Mouse (Mus musculus): ENCODE results near the gene Casc3. TPM values are rescaled to one million over a fixed set of nuclear protein-coding genes. Genes with fewer than 3 reads are reported as not detected.

Casc3 gene
- polyA plus RNA-seq, 1 experiment, result 3.3 TPM

DNA sequence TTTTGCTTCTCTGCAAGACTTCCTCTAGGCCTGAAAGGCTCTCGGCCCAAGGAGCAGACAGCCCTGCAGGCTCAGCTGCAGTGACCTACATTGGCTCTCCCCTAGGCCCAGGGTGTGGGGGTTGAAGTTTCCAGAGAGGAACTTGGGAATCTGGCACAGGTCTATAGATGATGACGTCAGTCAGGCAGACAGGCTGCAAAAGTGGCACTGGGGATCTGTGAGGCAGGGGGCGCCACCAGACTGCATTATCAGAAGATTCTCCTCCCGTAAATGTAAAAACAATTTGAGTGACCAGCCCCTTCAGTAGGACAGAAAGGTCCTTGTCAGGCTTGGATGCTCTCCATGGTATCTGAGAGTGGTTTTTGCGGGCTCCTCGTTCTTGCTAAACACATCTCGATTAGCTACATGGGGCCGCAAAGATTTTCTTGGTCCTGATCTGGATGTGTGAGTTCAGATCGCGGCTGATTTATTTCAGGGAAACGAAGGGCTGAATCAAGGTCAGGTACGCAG is 18.9 kb upstream of the Casc3 start:
- no peaks in the 10 kb centered on the region for H3K9me3 ChIP-seq (ENCODE audit: control insufficient read depth, low read length)
- H3K36me3 ChIP-seq (ENCODE audit: control insufficient read depth), result no peaks in the 10 kb centered on the region
- TF ChIP-seq TAL1 (IDR thresholded peaks at IDR 0.05; ENCODE audit: low read length) (no peak), GATA1 (IDR thresholded peaks at IDR 0.05; ENCODE audit: low read length) (no peak)
- H3K4me3 ChIP-seq (replicated peaks), result no peak overlapping the region
- peaks cover 21% of the 10 kb centered on the region for H3K27me3 ChIP-seq (ENCODE audit: control insufficient read depth)
- peaks cover 72% of the 10 kb centered on the region for H3K4me1 ChIP-seq (ENCODE audit: control insufficient read depth)

DNA sequence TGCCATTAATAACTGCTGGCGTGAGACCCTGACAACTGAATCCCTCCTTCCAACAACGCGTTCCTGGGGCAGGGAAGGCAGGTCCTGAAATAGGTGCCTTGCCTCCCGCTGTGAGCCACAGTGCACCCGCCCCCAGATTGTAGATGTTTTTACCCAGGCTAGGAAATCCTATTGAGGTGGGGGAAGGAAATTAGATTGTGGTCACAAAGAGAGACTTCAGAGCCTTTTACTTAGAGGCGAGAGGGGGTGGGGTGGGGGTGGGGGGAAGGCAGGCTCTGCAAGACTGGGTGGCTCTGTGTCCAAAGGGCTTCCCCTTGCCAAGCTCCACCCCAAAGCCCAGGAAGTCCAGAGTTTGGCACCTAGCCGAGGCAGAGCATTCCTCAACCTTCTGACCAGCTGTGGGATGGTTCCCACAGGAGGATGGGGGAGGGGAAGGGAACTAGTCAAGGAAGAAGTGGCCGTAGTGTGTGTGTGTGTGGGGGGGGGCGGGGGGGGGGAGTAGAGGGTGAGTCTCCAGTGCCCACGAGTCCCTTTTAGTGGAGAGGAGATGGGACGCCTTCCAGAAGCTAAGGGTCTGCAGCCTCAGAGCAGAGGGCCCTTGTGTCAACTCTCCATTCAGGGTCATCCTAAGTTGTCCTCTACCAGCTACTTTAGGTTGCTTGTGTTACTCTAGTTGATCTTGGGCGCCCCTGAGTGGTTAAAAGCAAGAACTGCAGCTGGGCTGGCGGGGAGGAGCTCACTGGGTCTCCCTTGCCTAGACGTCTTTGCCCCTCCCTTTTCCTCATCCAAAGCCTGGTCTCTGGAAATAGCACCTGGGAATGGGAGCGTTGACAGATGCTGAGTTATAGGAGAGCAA is 18.1 kb upstream of the Casc3 start:
- H3K36me3 ChIP-seq (ENCODE audit: control insufficient read depth), result no peaks in the 10 kb centered on the region
- peaks cover 76% of the 10 kb centered on the region for H3K4me1 ChIP-seq (ENCODE audit: control insufficient read depth)
- H3K4me3 ChIP-seq (replicated peaks), result no peak overlapping the region
- no peaks in the 10 kb centered on the region for H3K9me3 ChIP-seq (ENCODE audit: control insufficient read depth, low read length)
- no peak for TF ChIP-seq GATA1 (IDR thresholded peaks at IDR 0.05; ENCODE audit: low read length)
- TF ChIP-seq TAL1 (IDR thresholded peaks at IDR 0.05; ENCODE audit: low read length), result no peak
- H3K27me3 ChIP-seq (ENCODE audit: control insufficient read depth), result peaks cover 21% of the 10 kb centered on the region

DNA sequence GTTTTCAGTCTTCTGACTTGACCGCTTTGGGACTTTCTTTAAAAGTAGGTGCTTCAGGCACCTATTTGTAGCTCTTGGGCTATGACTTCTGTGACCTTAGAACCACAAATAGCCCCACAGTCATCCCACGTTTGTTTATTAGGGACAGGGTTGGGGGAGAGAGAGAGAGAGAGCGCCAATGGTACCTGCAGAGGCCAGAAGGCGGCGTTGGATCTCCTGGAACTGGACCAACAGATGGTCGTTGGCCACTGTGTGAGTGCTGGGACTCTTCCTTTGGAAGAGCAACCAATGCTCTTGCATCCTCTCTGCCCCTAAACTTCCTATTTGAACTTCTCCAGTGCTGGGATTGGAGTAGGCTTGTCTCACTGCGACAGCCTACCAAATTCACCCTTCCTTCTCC is 17.5 kb upstream of the Casc3 start:
- Histone ChIP-seq H3K36me3 (ENCODE audit: control insufficient read depth) (no peaks in the 10 kb centered on the region), H3K27me3 (ENCODE audit: control insufficient read depth) (peaks cover 21% of the 10 kb centered on the region), H3K9me3 (ENCODE audit: control insufficient read depth, low read length) (no peaks in the 10 kb centered on the region), H3K4me1 (ENCODE audit: control insufficient read depth) (peaks cover 74% of the 10 kb centered on the region), H3K4me3 (replicated peaks) (no peak overlapping the region)
- TF ChIP-seq TAL1 (IDR thresholded peaks at IDR 0.05; ENCODE audit: low read length), result no peak
- no peak for TF ChIP-seq GATA1 (IDR thresholded peaks at IDR 0.05; ENCODE audit: low read length)

DNA sequence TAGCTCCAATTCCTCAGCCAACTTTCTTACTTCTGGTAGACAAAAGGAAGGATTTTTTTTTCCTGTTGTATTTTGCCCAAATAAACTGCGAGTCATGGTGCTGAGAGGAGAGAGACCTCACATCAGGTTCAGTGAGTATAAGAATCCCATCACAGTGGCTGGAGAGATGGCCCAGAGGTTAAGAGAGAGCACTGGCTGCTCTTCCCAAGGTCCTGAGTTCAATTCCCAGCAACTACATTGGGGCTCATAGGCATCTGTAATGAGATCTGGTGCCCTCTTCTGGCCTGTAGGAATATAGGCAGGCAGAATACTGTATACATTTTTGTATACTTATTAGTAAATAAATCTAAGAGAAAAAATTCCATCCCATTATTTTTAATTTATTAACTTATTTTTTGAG is 17.0 kb upstream of the Casc3 start:
- TF ChIP-seq GATA1 (IDR thresholded peaks at IDR 0.05; ENCODE audit: low read length), result no peak
- no peak for TF ChIP-seq TAL1 (IDR thresholded peaks at IDR 0.05; ENCODE audit: low read length)
- H3K27me3 ChIP-seq (ENCODE audit: control insufficient read depth), result peaks cover 18% of the 10 kb centered on the region
- no peak overlapping the region for H3K4me3 ChIP-seq (replicated peaks)
- no peaks in the 10 kb centered on the region for H3K36me3 ChIP-seq (ENCODE audit: control insufficient read depth)
- peaks cover 75% of the 10 kb centered on the region for H3K4me1 ChIP-seq (ENCODE audit: control insufficient read depth)
- no peaks in the 10 kb centered on the region for H3K9me3 ChIP-seq (ENCODE audit: control insufficient read depth, low read length)

DNA sequence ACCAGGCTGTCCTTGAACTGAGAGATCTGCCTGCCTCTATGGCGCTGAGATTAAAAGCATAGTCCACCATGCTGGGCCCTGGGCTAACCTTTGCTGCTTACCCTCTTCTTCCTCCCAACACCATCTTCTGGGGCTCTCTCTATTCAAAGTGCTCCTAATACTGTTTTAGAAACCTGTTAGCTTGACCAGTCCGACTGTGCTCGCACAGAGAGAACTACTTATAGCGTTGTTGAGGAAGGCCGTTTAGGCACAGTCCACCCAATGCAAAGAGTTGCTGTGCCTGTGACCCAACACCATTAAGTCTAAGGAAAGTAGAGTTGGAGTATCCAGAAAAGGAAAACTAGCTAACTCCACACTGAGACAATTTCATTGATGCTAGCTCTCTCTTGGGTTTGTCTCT is 16.6 kb upstream of the Casc3 start:
- Histone ChIP-seq H3K4me1 (ENCODE audit: control insufficient read depth) (peaks cover 71% of the 10 kb centered on the region), H3K27me3 (ENCODE audit: control insufficient read depth) (peaks cover 17% of the 10 kb centered on the region), H3K4me3 (replicated peaks) (no peak overlapping the region), H3K36me3 (ENCODE audit: control insufficient read depth) (no peaks in the 10 kb centered on the region), H3K9me3 (ENCODE audit: control insufficient read depth, low read length) (no peaks in the 10 kb centered on the region)
- no peak for TF ChIP-seq GATA1 (IDR thresholded peaks at IDR 0.05; ENCODE audit: low read length)
- no peak for TF ChIP-seq TAL1 (IDR thresholded peaks at IDR 0.05; ENCODE audit: low read length)

DNA sequence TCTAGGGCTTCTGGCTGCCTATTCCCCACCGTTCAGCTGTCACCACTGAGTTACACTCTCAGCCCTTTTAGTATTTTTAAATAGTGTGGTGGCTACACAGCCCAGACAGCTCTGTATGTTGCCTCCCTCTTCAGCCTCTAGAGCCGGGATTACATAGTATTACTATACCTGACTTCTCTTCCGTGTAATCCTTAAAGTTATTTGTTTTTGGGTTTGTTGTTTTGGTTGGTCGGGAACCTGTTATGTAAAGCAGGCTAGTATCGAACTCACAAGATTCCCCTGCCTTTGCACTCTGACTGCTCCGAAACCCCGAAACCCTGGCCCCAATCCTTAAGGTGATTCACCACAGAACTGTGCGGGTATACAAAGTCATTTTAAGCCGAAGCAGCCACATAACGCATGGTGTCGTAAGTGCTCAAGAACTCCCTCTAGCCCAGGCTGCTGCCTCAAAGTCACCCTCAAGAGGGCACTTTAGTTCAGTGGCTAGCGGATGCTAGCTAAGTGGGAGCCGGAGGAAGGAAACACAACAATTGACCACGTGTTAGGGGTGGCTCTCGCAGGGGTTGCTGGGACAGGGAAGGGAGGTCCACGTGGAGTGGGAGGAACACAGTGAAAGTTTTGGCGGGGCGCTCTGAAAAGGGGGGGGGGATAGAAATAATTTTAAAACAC is 16.0 kb upstream of the Casc3 start:
- H3K27me3 ChIP-seq (ENCODE audit: control insufficient read depth), result peaks cover 17% of the 10 kb centered on the region
- no peak for TF ChIP-seq TAL1 (IDR thresholded peaks at IDR 0.05; ENCODE audit: low read length)
- no peak for TF ChIP-seq GATA1 (IDR thresholded peaks at IDR 0.05; ENCODE audit: low read length)
- peaks cover 70% of the 10 kb centered on the region for H3K4me1 ChIP-seq (ENCODE audit: control insufficient read depth)
- H3K36me3 ChIP-seq (ENCODE audit: control insufficient read depth), result no peaks in the 10 kb centered on the region
- H3K9me3 ChIP-seq (ENCODE audit: control insufficient read depth, low read length), result no peaks in the 10 kb centered on the region
- peak overlapping the region; percentile 69 for H3K4me3 ChIP-seq (replicated peaks)

DNA sequence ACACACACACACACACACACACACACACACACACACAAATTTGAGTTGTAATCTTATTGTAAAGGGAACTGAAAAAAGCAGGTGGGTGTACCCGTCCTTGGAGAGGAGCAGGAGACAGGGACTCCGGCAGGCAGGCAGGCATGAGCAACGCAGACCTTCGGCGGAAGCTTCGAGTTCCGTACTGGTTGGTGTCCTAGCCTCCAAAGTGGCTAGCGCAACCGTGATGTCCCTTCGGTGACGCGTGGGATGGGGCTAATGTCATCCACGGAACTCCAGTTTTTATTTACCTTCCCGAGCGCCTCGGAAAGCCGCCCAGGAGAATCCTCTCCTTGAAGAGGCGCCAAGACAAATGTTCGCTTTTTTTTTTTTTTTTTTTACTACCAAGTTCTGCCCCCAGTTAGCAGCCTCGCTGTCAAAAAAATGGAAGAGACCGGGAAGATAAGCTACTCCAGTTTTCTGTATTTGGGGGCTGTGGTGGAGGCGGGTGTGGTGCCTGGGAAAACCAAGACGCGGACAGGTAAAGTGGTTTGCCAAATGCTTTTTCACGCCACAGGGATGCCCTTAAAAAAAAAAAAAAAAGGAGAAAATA is 15.4 kb upstream of the Casc3 start:
- H3K9me3 ChIP-seq (ENCODE audit: control insufficient read depth, low read length), result no peaks in the 10 kb centered on the region
- H3K27me3 ChIP-seq (ENCODE audit: control insufficient read depth), result peaks cover 17% of the 10 kb centered on the region
- TF ChIP-seq TAL1 (IDR thresholded peaks at IDR 0.05; ENCODE audit: low read length), result no peak
- no peak for TF ChIP-seq GATA1 (IDR thresholded peaks at IDR 0.05; ENCODE audit: low read length)
- H3K36me3 ChIP-seq (ENCODE audit: control insufficient read depth), result no peaks in the 10 kb centered on the region
- H3K4me1 ChIP-seq (ENCODE audit: control insufficient read depth), result peaks cover 70% of the 10 kb centered on the region
- H3K4me3 ChIP-seq (replicated peaks), result peak overlapping the region; percentile 69

DNA sequence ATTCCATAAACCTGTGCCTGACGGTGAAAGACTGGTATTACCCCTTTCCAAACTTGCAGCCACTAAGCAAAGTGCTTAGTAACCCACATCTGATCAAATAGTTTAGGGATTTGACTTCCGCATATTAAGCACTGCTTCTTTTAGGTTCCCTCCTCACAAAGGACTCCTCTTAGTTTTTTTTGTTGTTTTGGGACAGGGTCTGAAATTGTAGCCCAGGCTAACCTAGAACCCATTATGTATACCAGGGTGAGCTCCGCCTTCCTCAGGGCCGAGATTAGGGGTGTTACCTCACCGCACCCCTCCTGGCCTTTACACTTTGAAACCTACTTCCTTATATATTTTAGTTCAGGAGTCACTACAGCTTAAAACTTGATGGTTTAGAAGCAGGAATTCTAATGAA is 14.9 kb upstream of the Casc3 start:
- H3K4me3 ChIP-seq (replicated peaks), result peak overlapping the region; percentile 69
- no peaks in the 10 kb centered on the region for H3K36me3 ChIP-seq (ENCODE audit: control insufficient read depth)
- no peak for TF ChIP-seq GATA1 (IDR thresholded peaks at IDR 0.05; ENCODE audit: low read length)
- TF ChIP-seq TAL1 (IDR thresholded peaks at IDR 0.05; ENCODE audit: low read length), result no peak
- no peaks in the 10 kb centered on the region for H3K9me3 ChIP-seq (ENCODE audit: control insufficient read depth, low read length)
- peaks cover 16% of the 10 kb centered on the region for H3K27me3 ChIP-seq (ENCODE audit: control insufficient read depth)
- H3K4me1 ChIP-seq (ENCODE audit: control insufficient read depth), result peaks cover 74% of the 10 kb centered on the region

DNA sequence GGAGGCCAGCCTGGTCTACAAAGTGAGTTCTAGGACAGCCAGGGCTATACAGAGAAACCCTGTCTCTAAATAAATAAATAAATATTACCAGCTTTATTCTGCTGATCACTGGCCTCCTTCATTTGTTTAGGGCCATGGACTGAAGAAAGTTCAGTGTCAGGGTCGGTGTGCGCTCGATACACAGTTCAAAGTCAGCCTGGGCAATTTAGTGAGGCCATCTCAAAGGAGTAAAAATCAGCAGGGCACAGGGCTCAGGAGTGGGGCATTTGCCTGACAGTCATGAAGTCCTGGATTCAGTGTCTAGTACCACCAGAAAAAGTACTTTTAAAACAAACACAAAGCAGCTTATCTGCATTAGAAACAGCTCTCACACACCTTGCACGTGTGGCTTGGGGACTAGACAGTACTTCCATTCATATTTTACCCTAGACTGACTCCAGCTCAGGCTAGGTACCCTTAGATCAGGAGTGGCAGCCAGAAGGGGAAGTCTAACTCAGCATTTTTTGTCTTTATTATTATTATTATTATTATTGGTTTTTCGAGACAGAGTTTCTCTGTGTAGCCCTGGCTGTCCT is 14.0 kb upstream of the Casc3 start:
- no peaks in the 10 kb centered on the region for H3K9me3 ChIP-seq (ENCODE audit: control insufficient read depth, low read length)
- TF ChIP-seq GATA1 (IDR thresholded peaks at IDR 0.05; ENCODE audit: low read length) (no peak), TAL1 (IDR thresholded peaks at IDR 0.05; ENCODE audit: low read length) (no peak)
- H3K4me3 ChIP-seq (replicated peaks), result no peak overlapping the region
- H3K36me3 ChIP-seq (ENCODE audit: control insufficient read depth), result no peaks in the 10 kb centered on the region
- H3K27me3 ChIP-seq (ENCODE audit: control insufficient read depth), result peaks cover 7% of the 10 kb centered on the region
- peaks cover 72% of the 10 kb centered on the region for H3K4me1 ChIP-seq (ENCODE audit: control insufficient read depth)
